Mouse (Mus musculus) skeletal muscle tissue, adult 2 months (tissue): ENCODE results near the gene Rhoa.

Experiments
- DNase-seq: peaks from one replicate; pipeline ENCODE4 v3.0.0-alpha.2; 2012; ENCODE audit warnings: low read depth, low spot score

The Rhoa gene

DNA sequence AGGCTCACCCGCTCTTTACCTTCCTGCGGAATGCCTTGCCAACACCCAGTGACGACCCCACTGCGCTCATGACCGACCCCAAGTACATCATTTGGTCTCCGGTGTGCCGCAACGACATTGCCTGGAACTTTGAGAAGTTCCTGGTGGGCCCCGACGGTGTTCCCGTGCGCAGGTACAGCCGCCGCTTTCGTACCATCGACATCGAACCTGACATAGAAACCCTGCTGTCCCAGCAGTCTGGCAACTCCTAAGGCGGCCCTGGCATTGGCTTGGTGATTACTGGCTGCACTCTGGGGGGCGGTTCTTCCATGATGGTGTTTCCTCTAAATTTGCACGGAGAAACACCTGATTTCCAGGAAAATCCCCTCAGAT, 33.9 kb downstream of the Rhoa start:
- DNase-seq, result no peak

GRCm38 (mm10) chr9:108340258-108341138, 34.6 kb downstream of the Rhoa start:
- DNase-seq, result peak; percentile 47

DNA sequence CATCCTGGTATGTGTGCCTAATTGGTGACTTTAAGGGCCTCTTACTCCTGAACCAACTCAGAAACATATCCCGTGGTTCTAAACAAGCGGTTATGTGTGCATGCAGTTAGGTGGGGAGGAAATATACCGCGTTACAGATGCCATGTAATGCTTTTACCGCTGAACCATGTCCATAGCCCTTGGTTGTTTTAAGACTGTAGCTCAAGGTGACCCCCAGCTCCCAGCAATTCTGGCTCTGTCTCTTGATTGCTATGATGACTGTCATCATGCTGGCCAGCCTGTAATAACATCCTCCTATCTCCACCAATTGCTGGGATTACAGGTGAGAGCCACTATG, 35.2 kb downstream of the Rhoa start:
- DNase-seq, result no peak

GRCm38 (mm10) chr9:108341801-108342200, 35.9 kb downstream of the Rhoa start:
- no peak for DNase-seq

- peak; percentile 49 for DNase-seq
These were observed 36.4 kb downstream of the Rhoa start for GRCm38 (mm10) chr9:108342301-108342831.

- DNase-seq, result no peak
These were observed 37.4 kb downstream of the Rhoa start for GRCm38 (mm10) chr9:108343331-108343730.

DNA sequence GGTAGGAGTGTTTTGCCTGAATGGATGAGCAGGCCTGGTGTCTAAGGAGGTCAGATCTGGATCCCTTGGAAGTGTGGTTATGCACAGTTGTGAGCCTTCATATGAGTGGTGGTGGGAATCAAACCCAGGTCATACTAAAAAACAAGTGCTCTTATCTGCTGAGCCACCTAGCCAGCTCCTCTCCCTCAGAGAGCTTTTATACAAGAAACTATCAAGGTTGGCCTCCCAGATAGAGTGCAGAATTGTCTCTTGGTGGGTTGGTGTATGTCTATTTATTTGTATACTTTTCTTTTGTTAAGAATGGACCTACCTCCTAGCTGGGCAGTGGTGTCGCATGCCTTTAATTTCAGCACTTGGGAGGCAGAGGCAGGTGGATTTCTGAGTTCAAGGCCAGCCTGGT, 37.9 kb downstream of the Rhoa start:
- no peak for DNase-seq

- DNase-seq, result no peak
These were observed 38.5 kb downstream of the Rhoa start for GRCm38 (mm10) chr9:108344471-108344870.

DNA sequence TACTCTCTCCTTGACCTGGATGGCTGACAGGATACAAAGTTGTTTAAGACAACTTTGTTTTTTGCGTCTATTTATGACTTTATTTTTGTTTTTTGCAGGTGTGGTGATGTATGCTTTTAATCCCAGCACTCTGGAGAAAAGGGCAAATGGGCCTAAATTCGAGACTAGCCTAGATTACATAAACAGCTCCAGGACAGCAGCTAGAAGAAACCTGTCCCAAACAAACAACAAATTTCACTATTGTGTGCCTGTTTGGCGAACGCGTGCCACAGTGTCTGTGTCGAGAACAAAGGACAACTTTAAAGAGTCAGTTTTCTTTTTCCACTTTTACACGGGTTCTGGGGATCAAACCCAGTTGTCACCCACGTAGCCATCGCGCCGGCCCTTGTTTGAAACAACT, 41.1 kb downstream of the Rhoa start:
- DNase-seq, result no peak

- peak; percentile 91 for DNase-seq
These were observed 41.8 kb downstream of the Rhoa start, which contains the start of gene Usp4 for GRCm38 (mm10) chr9:108347540-108348289. Usp4 (plus strand) TSS chr9:108347853.

DNA sequence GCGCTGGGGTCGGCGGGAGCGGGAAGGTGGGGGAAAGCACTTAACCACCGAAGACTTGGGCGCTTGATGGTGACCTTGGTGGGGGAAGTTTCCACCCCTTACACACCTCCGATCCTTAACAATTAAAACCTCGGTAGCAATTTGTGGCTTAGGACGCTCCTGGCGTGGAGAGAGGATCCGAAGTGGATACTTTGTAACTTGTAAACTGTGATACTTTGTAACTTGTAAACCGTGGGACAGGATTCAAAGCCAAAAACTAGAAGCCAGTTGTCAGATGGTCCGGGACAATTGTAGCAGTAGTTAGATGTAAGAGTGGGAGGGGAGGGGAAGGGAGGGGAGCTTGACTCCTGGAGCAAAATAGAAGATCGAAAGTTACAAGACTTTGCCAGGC, 42.4 kb downstream of the Rhoa start:
- DNase-seq, result no peak

DNA sequence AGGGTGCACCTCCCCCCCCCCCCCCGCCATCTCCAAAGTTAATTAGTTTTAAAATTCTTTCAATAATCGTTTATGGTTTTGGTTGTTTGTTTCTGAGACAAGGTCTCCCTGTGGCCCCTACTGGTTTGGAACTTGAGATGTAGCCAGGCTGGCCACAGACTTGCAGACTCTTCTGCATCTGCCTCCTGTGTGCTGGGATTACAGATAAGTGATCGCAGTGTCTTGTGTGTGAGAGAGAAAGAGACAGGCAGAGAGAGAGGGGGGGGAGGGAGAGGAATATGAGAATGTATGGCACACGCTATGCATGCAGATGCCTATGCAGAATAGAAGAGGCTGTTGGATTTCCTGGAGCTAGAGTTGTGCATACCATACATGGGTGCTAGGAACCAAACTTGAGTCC, 43.8 kb downstream of the Rhoa start:
- DNase-seq, result no peak

GRCm38 (mm10) chr9:108378234-108378633, 72.3 kb downstream of the Rhoa start:
- DNase-seq, result no peak

DNA sequence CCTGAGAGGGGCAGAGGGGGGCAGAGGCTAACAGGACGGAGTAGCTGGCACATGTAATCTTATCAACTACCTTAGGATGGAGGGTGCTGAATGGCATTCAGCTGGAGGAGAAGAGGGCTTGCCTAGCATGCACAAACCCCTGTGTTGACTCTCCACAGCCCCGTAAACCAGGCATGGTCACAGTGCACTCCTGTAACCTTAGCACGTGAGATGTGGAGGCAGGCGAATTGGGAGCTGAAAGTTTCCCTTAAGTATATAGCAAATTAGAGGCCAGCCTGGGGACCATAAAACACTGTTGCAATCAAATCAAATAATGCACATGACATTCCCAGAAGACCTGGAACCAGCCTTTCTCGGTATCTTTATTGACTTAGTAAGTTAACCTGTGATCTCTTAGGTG, 72.8 kb downstream of the Rhoa start:
- no peak for DNase-seq

DNA sequence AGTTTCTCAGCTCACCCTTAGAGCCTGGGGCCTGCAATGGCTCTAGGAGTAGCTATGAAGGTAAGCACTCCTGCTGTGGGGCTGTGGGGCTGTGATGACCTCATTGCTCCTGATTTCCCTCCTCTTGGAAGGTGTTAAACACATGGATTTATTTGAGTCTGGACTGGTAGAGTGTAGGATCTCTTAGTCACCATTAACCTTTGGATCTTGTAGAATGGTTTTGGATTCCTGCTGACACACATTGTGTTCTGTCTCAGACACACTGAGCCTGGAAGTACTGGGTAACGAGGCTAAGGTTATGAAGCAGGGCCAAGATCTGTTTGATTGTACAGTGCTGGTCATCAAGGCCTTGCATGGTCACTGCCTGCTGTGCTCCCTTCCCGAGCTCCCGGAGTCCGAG, 73.4 kb downstream of the Rhoa start:
- no peak for DNase-seq

DNA sequence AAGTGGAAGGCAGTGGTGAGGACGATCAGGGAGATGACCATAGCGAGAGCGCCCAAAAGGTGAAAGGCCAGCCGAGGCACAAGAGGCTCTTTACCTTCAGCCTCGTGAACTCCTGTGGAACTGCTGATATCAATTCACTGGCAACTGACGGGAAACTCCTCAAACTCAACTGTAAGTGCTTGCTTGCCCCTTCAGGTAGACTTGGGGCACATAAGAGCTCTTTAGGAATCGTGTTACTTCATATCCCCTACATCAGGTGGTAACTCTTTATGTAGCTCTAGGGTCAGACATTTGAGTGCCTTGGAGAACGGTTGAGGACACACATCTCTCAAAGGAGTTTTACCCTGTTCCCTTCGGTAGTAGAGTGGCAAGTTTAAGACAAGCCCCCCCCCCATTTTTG, 75.5 kb downstream of the Rhoa start:
- no peak for DNase-seq

GRCm38 (mm10) chr9:108385006-108385405, 79.1 kb downstream of the Rhoa start:
- no peak for DNase-seq

DNA sequence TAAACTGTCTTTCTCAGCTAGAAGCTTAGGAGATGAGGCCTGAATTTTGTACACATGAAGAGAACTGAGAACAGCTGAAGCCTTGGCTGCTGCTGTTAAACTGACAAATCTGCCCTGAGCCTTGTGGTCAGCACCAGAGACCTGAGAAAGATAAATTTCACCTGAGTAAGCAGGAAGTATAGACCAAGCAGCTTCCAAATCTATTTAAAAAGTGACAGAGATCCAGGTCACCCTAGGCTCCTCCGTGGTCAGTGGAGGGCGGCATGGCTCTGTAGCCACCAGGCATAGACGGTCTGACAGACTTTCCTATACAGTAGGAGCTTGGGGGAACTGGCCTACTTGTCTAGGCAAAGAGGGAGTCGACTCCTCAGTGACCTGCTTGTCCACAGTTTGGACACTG, 80.9 kb downstream of the Rhoa start:
- peak; percentile 76 for DNase-seq
